Mouse (Mus musculus): ENCODE measurements around the gene Pgrmc2. TPM values are rescaled to one million over a fixed set of nuclear protein-coding genes. Genes with fewer than 3 reads are reported as not detected.

Pgrmc2 gene
- total and polyA plus RNA-seq, 2 experiments from 2014 or later = 30.3 to 36.6 TPM

DNA sequence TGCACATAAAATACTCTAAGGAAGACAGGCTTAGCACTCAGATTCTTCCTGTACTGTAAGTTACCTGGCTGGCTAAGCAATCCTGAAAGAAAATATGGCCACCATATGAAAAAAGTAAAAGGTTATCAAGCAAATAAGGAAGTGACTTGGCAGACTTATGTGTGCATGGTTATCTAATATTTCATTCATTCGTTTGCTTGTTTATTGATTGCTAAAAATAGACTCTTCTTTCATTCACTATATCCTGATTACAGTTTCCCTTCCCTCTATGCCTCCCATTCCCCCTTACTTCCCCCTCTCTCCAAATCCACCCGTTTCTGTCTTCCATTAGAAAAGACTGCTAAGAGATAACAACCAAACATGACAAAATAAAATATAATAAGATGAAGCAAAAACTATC, 8.0 kb upstream of the Pgrmc2 start:
- no peak for DNase-seq
- 80% methylated on average over 2 of the region's 2 CpGs for WGBS
- Histone ChIP-seq H3K4me1 (ENCODE audit: insufficient read depth) (no peaks in the 10 kb centered on the region), H3K4me3 (ENCODE audit: low read depth, low read length) (no peak overlapping the region), H3K4me2 (ENCODE audit: low read depth) (no peak overlapping the region), H3K27ac (ENCODE audit: low read depth, low read length) (no peak overlapping the region), H3K9me3 (ENCODE audit: low read length) (no peaks in the 10 kb centered on the region), H3K36me3 (ENCODE audit: insufficient read depth) (no peaks in the 10 kb centered on the region), H3K9ac (no peak overlapping the region), H3K27me3 (ENCODE audit: insufficient read depth, low read length) (no peaks in the 10 kb centered on the region)
- no peak for TF ChIP-seq CTCF (IDR thresholded peaks at IDR 0.05; ENCODE audit: low read depth)
- no peak for ATAC-seq

GRCm38 (mm10) chr3:41087071-41087470, 4.2 kb upstream of the Pgrmc2 start:
- no peaks in the 10 kb centered on the region for H3K36me3 ChIP-seq (ENCODE audit: insufficient read depth)
- peaks cover 4% of the 10 kb centered on the region; the same call in 1 of the 2 replicates for H3K4me1 ChIP-seq (ENCODE audit: insufficient read depth)
- H3K27ac ChIP-seq (ENCODE audit: low read depth, low read length) = no peak overlapping the region
- H3K9me3 ChIP-seq (ENCODE audit: low read length) = no peaks in the 10 kb centered on the region
- no peak overlapping the region for H3K4me3 ChIP-seq (ENCODE audit: low read depth, low read length)
- TF ChIP-seq CTCF (IDR thresholded peaks at IDR 0.05; ENCODE audit: low read depth) = no peak
- ATAC-seq = no peak
- DNase-seq = no peak
- H3K27me3 ChIP-seq (ENCODE audit: insufficient read depth, low read length) = no peaks in the 10 kb centered on the region
- no peak overlapping the region for H3K9ac ChIP-seq
- no peak overlapping the region for H3K4me2 ChIP-seq (ENCODE audit: low read depth)

DNA sequence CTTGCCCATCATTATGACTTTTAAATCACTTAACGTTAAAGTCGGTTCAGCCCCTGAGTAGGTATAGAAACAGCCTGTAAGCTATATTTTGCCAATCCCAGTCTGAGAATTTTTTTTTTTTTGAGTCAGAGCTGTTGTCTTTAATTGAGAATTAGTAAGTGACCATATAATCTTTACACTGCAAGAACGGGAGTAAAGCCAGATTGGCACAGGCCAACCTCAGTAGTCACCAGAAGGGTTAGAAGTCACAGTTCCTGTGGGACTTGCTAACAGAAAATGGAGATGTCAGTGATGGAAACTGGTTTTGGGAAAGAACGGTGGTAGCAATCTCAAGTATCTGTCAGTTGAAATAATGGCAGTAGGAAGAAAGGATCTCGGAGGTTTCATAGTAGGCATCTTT, 1.6 kb upstream of the Pgrmc2 start:
- no peaks in the 10 kb centered on the region for H3K27me3 ChIP-seq (ENCODE audit: insufficient read depth, low read length)
- H3K4me1 ChIP-seq (ENCODE audit: insufficient read depth) = peaks cover 12% of the 10 kb centered on the region; the same call in 1 of the 2 replicates
- DNase-seq = no peak
- H3K27ac ChIP-seq (ENCODE audit: low read depth, low read length) = no peak overlapping the region
- no peak for TF ChIP-seq CTCF (IDR thresholded peaks at IDR 0.05; ENCODE audit: low read depth)
- H3K4me2 ChIP-seq (ENCODE audit: low read depth) = peak overlapping the region; percentile 67; the same call in 1 of the 2 replicates
- no peaks in the 10 kb centered on the region for H3K36me3 ChIP-seq (ENCODE audit: insufficient read depth)
- no peaks in the 10 kb centered on the region for H3K9me3 ChIP-seq (ENCODE audit: low read length)
- no peak overlapping the region for H3K4me3 ChIP-seq (ENCODE audit: low read depth, low read length)
- no peak for ATAC-seq
- H3K9ac ChIP-seq = no peak overlapping the region
- WGBS = 85% methylated on average over 5 of the region's 5 CpGs

DNA sequence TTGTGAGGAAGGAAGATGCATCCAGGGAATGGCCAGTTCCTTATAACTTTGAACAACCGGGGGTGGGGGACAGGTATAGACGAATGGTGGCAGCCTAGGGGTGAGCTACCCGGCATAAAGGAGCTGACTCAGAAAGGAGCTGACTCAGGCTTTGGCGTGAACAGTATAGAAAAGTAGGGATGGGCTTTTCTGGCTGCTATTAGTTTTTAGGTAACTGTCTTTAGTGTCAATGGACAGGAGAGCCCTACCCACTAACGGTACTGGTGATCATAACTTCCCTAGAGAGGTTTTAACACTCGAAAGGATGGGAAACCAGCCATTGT, 905 bp upstream of the Pgrmc2 start:
- H3K4me2 ChIP-seq (ENCODE audit: low read depth) = peak overlapping the region; percentile 67
- no peaks in the 10 kb centered on the region for H3K36me3 ChIP-seq (ENCODE audit: insufficient read depth)
- no peak for TF ChIP-seq CTCF (IDR thresholded peaks at IDR 0.05; ENCODE audit: low read depth)
- 3% methylated on average over 6 of the region's 6 CpGs for WGBS
- H3K9me3 ChIP-seq (ENCODE audit: low read length) = no peaks in the 10 kb centered on the region
- H3K9ac ChIP-seq = peak overlapping the region; percentile 71
- no peaks in the 10 kb centered on the region for H3K27me3 ChIP-seq (ENCODE audit: insufficient read depth, low read length)
- H3K4me1 ChIP-seq (ENCODE audit: insufficient read depth) = peaks cover 12% of the 10 kb centered on the region; the same call in 1 of the 2 replicates
- ATAC-seq = peak; percentile 5
- no peak for DNase-seq
- peak overlapping the region; percentile 81 for H3K4me3 ChIP-seq (ENCODE audit: low read depth, low read length)
- H3K27ac ChIP-seq (ENCODE audit: low read depth, low read length) = peak overlapping the region; percentile 96

GRCm38 (mm10) chr3:41082520-41082884, 344 bp downstream of the Pgrmc2 start:
- Histone ChIP-seq H3K4me1 (ENCODE audit: insufficient read depth) (peaks cover 12% of the 10 kb centered on the region; the same call in 1 of the 2 replicates), H3K27ac (ENCODE audit: low read depth, low read length) (peak overlapping the region; percentile 96), H3K4me3 (ENCODE audit: low read depth, low read length) (peak overlapping the region; percentile 81), H3K9ac (peak overlapping the region; percentile 72), H3K4me2 (ENCODE audit: low read depth) (peak overlapping the region; percentile 73), H3K36me3 (ENCODE audit: insufficient read depth) (no peaks in the 10 kb centered on the region), H3K27me3 (ENCODE audit: insufficient read depth, low read length) (no peaks in the 10 kb centered on the region), H3K9me3 (ENCODE audit: low read length) (no peaks in the 10 kb centered on the region)
- ATAC-seq (peak; percentile 51), DNase-seq (no peak)
- no peak for TF ChIP-seq CTCF (IDR thresholded peaks at IDR 0.05; ENCODE audit: low read depth)
- WGBS = 4% methylated on average over 37 of the region's 43 CpGs

DNA sequence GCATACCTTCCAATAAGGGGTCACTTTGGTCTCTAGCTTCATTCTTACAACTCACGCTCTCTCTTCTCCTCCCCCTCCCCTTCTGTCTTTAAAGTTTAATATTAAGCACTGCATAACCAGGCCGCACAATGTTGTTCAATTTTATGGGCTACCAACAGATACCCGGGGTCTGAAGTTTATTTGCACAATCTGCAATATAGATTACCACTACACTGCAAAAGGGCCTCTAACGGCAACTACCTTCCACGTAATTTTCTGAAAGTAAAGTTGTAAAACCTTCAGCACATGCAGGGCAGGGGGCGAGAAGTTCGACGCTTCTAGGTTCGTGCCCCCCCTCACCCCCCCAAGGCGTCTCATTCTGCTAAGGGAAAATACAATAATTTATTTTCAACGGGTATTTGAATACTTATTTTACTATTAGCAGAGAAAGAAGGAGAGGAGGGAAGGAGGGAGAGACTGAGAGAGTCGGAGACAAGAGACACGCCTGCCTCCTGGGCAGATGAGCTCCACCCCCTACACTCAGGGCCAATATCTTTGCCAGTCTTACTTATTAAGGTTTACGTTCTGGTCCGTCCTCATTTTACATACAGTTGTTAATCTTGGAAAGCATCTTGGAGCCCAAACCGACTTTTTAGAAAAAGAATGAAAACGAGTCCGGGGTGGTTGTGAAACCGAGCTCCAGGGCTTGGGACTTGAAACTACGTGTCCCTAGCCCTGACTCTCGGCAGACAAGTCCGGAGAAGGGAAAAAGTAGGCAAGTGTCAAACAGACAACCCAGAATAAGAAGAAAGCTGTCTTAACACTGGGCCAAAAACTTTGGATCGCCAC, 1.2 kb downstream of the Pgrmc2 start:
- DNase-seq (peak; percentile 22), ATAC-seq (no peak)
- Histone ChIP-seq H3K27me3 (ENCODE audit: insufficient read depth, low read length) (no peaks in the 10 kb centered on the region), H3K27ac (ENCODE audit: low read depth, low read length) (no peak overlapping the region; the same call in 1 of the 2 replicates), H3K4me3 (ENCODE audit: low read depth, low read length) (peak overlapping the region; percentile 81), H3K9me3 (ENCODE audit: low read length) (no peaks in the 10 kb centered on the region), H3K4me2 (ENCODE audit: low read depth) (peak overlapping the region; percentile 73), H3K9ac (peak overlapping the region; percentile 72), H3K36me3 (ENCODE audit: insufficient read depth) (no peaks in the 10 kb centered on the region), H3K4me1 (ENCODE audit: insufficient read depth) (peaks cover 12% of the 10 kb centered on the region; the same call in 1 of the 2 replicates)
- 4% methylated on average over 23 of the region's 23 CpGs for WGBS
- no peak for TF ChIP-seq CTCF (IDR thresholded peaks at IDR 0.05; ENCODE audit: low read depth)

GRCm38 (mm10) chr3:41080724-41081123, 2.1 kb downstream of the Pgrmc2 start:
- TF ChIP-seq CTCF (IDR thresholded peaks at IDR 0.05; ENCODE audit: low read depth) = no peak
- H3K4me1 ChIP-seq (ENCODE audit: insufficient read depth) = peaks cover 12% of the 10 kb centered on the region; the same call in 1 of the 2 replicates
- no peak for DNase-seq
- H3K4me2 ChIP-seq (ENCODE audit: low read depth) = peak overlapping the region; percentile 73
- H3K9me3 ChIP-seq (ENCODE audit: low read length) = no peaks in the 10 kb centered on the region
- ATAC-seq = no peak
- no peak overlapping the region for H3K9ac ChIP-seq
- H3K27ac ChIP-seq (ENCODE audit: low read depth, low read length) = no peak overlapping the region
- no peaks in the 10 kb centered on the region for H3K36me3 ChIP-seq (ENCODE audit: insufficient read depth)
- H3K4me3 ChIP-seq (ENCODE audit: low read depth, low read length) = 0 out of 2 replicates have a peak overlapping the region, but pooled peaks have one; percentile 9
- no peaks in the 10 kb centered on the region for H3K27me3 ChIP-seq (ENCODE audit: insufficient read depth, low read length)
- 33% methylated on average over 3 of the region's 3 CpGs for WGBS

All from forebrain, postnatal 0 days (tissue).